Mouse (Mus musculus) kidney, adult 8-10 months (tissue): ENCODE measurements at regions not wholly inside any gene's neighbourhood (a gene's known extent, or its start where the extent isn't known, plus 50 kb on each side); places are given as distances from the start of the nearest gene placed in this dataset.

Source experiments
- DNase-seq, 2 experiments: peaks; one replicate each; pipeline ENCODE4 v3.0.0; 2022

GRCm38 (mm10) chr1:114287349-114287748 lies 1397.2 kb upstream of the Cntnap5a start:
- peak; percentile 20 to 75 for DNase-seq

- DNase-seq = no peak
Observed at GRCm38 (mm10) chr1:114330541-114330940, 1354.0 kb upstream of the Cntnap5a start.

- DNase-seq = no peak
Observed at GRCm38 (mm10) chr1:114358215-114358995, 1326.2 kb upstream of the Cntnap5a start.

GRCm38 (mm10) chr1:114392034-114392433 lies 1292.5 kb upstream of the Cntnap5a start:
- no peak for DNase-seq
